Mouse (Mus musculus) forebrain, embryonic 10.5 days (tissue): Measurements from ENCODE around the gene Oscar. TPM values are rescaled to one million over a fixed set of nuclear protein-coding genes. Genes with fewer than 3 reads are reported as not detected.
"Not testable (repeated sequence)": the region's sequence is repeated elsewhere in the genome, so short reads cannot be mapped to it uniquely, and the experiment has no call there.

ENCODE experiments used
- DNase-seq: peaks from one replicate; pipeline ENCODE4 v3.0.0-alpha.2; 2017; ENCODE audit warnings: low spot score; ENCODE audit errors: extremely low spot score
- H3K27ac ChIP-seq: fragments of 300-500 bp; sonication (generic); 2 replicates; pipeline ENCODE4 v1.5.1; 2016; ENCODE audit warnings: mild to moderate bottlenecking
- H3K27me3 ChIP-seq: fragments of 300-500 bp; sonication (generic); 2 replicates; pipeline ENCODE4 v1.6.1; 2016; ENCODE audit warnings: mild to moderate bottlenecking; ENCODE audit not compliant: poor library complexity, severe bottlenecking
- H3K36me3 ChIP-seq: fragments of 300-500 bp; sonication (generic); replicated peaks from 2 replicates; pipeline ENCODE4 v1.6.1; 2016; ENCODE audit warnings: mild to moderate bottlenecking, moderate library complexity
- H3K4me1 ChIP-seq: fragments of 300-500 bp; sonication (generic); 2 replicates; pipeline ENCODE4 v1.6.1; 2016
- H3K4me3 ChIP-seq: fragments of 300-500 bp; sonication (generic); 2 replicates; pipeline ENCODE4 v1.5.1; 2016; ENCODE audit warnings: mild to moderate bottlenecking, moderate library complexity
- H3K9me3 ChIP-seq: fragments of 300-500 bp; sonication (generic); 2 replicates; pipeline ENCODE4 v1.6.1; 2016; ENCODE audit warnings: mild to moderate bottlenecking, moderate library complexity
- WGBS: fragments of 180-500 bp; shearing (Covaris S2); methylation state at CpG from one replicate; pipeline ENCODE4 v1.1.7; 2016; 5-methylcytosine and 5-hydroxymethylcytosine counted together
- microRNA-seq: library from miRNA; unstranded; fragments of <30 nt; microRNA quantifications from one replicate; pipeline ENCODE4, GENCODE M21; 2017
- polyA plus RNA-seq: library from polyadenylated mRNA; unstranded; fragments of >200 nt; fragmentation: Nextera tagmentation; extraction: Ambion mirVana; gene quantifications from 2 replicates; pipeline ENCODE4 v1.2.1, GENCODE M21; 2016

Oscar gene
- polyA plus RNA-seq, 1 experiment from 2014 or later, result not detected

GRCm38 (mm10) chr7:3576354-3577124, 39.4 kb downstream of the Oscar start:
- DNase-seq, result no peak
- Histone ChIP-seq H3K36me3 (no peaks in the 10 kb centered on the region), H3K27ac (no peak overlapping the region), H3K9me3 (0 out of 2 replicates have a peak, but pooled peaks cover 4% of the 10 kb centered on the region), H3K4me1 (no peaks in the 10 kb centered on the region), H3K27me3 (no peaks in the 10 kb centered on the region), H3K4me3 (no peak overlapping the region)
- WGBS, result 87% methylated on average over 5 of the region's 5 CpGs

DNA sequence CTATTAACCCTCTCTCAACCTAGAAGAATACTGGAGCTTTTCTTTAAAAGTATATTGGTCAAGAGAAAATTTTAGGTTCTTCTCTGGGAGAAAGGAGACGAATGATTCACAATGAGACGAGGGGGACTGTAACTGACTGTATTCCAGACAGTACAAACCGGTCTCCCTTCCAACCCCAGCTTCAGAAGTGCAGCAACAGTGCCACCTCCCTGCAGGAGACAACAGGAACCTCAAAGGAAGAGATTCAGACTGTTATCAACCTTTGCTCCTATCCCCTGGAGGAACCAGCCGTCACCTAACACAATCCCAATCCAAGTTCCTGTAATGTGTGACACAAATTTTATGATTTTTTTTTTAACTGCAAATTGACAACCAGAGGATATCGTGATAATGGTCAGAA, 41.7 kb downstream of the Oscar start:
- 72% methylated on average over 5 of the region's 5 CpGs for WGBS
- Histone ChIP-seq H3K4me1 (no peaks in the 10 kb centered on the region), H3K27ac (no peak overlapping the region), H3K27me3 (no peaks in the 10 kb centered on the region), H3K9me3 (0 out of 2 replicates have a peak, but pooled peaks cover 4% of the 10 kb centered on the region), H3K36me3 (no peaks in the 10 kb centered on the region), H3K4me3 (no peak overlapping the region)
- no peak for DNase-seq

GRCm38 (mm10) chr7:3571847-3572246, 44.1 kb downstream of the Oscar start:
- Histone ChIP-seq H3K4me1 (no peaks in the 10 kb centered on the region), H3K9me3 (0 out of 2 replicates have a peak, but pooled peaks cover 4% of the 10 kb centered on the region), H3K4me3 (no peak overlapping the region), H3K27ac (no peak overlapping the region), H3K36me3 (no peaks in the 10 kb centered on the region), H3K27me3 (no peaks in the 10 kb centered on the region)
- 91% methylated on average over 1 of the region's 1 CpGs for WGBS
- no peak for DNase-seq

DNA sequence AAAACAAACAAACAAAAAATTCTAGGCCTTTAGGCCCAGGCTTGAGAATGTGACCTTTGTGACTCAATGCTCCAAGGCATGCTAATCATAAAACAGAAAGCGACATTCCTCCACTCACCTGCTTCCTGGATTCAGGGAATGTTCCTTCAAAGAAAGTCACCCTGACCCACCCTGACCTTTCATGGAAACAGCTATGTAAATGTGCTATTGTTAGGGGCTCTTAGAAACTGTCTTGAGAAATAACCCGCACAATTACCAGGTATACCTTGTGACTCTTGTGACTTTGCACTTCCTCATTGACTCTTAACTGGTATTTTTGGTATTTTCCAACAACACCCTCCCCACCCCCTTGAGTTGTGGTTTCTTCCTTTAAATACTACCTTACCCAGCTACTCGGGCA, 45.4 kb downstream of the Oscar start:
- WGBS, result 87% methylated on average over 3 of the region's 3 CpGs

GRCm38 (mm10) chr7:3569725-3570124, 46.2 kb downstream of the Oscar start:
- Histone ChIP-seq H3K4me1 (no peaks in the 10 kb centered on the region), H3K36me3 (no peaks in the 10 kb centered on the region), H3K27me3 (no peaks in the 10 kb centered on the region), H3K27ac (no peak overlapping the region), H3K4me3 (no peak overlapping the region), H3K9me3 (no peaks in the 10 kb centered on the region)
- DNase-seq, result no peak
- 73% methylated on average over 6 of the region's 6 CpGs for WGBS

More for the DNA sequence above, 45.4 kb downstream of the Oscar start:
- not testable (repeated sequence) for H3K4me1 ChIP-seq, H3K36me3 ChIP-seq, H3K4me3 ChIP-seq, H3K27me3 ChIP-seq, DNase-seq, H3K27ac ChIP-seq, H3K9me3 ChIP-seq

GRCm38 (mm10) chr7:3567336-3567735, 48.6 kb downstream of the Oscar start:
- Histone ChIP-seq H3K4me1 (no peaks in the 10 kb centered on the region), H3K27me3 (no peaks in the 10 kb centered on the region), H3K27ac (no peak overlapping the region), H3K4me3 (no peak overlapping the region), H3K9me3 (no peaks in the 10 kb centered on the region), H3K36me3 (no peaks in the 10 kb centered on the region)
- no peak for DNase-seq
- 11% methylated on average over 2 of the region's 2 CpGs for WGBS

Small RNAs within 50 kb of the gene (microRNA-seq; reads per million reads assigned to microRNA genes)
- gene Gm25100 (not detected), gene Mir3572 (4.5 reads per million, percentile 11 among the genes with 10 or more reads in this experiment)

Other genes starting within 250 kb of the Oscar start
- 6.7 and 7.1 TPM in 2 replicates for gene Cacng8, start 225.5 kb downstream of the Oscar start, polyA plus RNA-seq
- 0.22 and 0.27 TPM in 2 replicates for gene Cacng6, start 192.0 kb downstream of the Oscar start, polyA plus RNA-seq
- gene Tarm1, start 113.5 kb downstream of the Oscar start, polyA plus RNA-seq, result not detected in 2 replicates
- gene Ndufa3, start 1.2 kb upstream of the Oscar start, polyA plus RNA-seq, result 363 and 367 TPM in 2 replicates
- gene Tfpt, start 13.8 kb upstream of the Oscar start, polyA plus RNA-seq, result 29.0 and 30.8 TPM in 2 replicates
- 190 and 191 TPM in 2 replicates for gene Prpf31, start 13.8 kb upstream of the Oscar start, polyA plus RNA-seq
- gene Cnot3, start 29.1 kb upstream of the Oscar start, polyA plus RNA-seq, result 72.9 and 76.6 TPM in 2 replicates
- 14.6 and 15.4 TPM in 2 replicates for gene Leng1, start 49.7 kb upstream of the Oscar start, polyA plus RNA-seq
- gene Tmc4, start 61.4 kb upstream of the Oscar start, polyA plus RNA-seq, result 3.3 and 4.1 TPM in 2 replicates
- gene Tsen34, start 76.7 kb upstream of the Oscar start, polyA plus RNA-seq, result 286 and 298 TPM in 2 replicates
- gene Mboat7, start 77.4 kb upstream of the Oscar start, polyA plus RNA-seq, result 37.5 and 40.9 TPM in 2 replicates
- gene Rps9, start 87.8 kb upstream of the Oscar start, polyA plus RNA-seq, result 1,434 and 1,436 TPM in 2 replicates
- gene Pirb, start 104.2 kb upstream of the Oscar start, polyA plus RNA-seq, result 0.19 and 0.26 TPM in 2 replicates
- not detected in 2 replicates for gene Gm15448, start 209.5 kb upstream of the Oscar start, polyA plus RNA-seq
- gene Pira2, start 228.9 kb upstream of the Oscar start, polyA plus RNA-seq, result not detected in 2 replicates